Mouse (Mus musculus) midbrain, embryonic 15.5 days (tissue): ENCODE data around the gene Jmjd6. TPM values are rescaled to one million over a fixed set of nuclear protein-coding genes. Genes with fewer than 3 reads are reported as not detected.

Source experiments
- ATAC-seq: fragments of 200-750 bp; cut with Nextera tagmentation; replicated peaks from 2 replicates; pipeline ENCODE4 v1.8.0; 2017; ENCODE audit warnings: moderate TSS enrichment
- H3K27ac ChIP-seq: fragments of 300-500 bp; sonication (generic); 2 replicates; pipeline ENCODE4 v1.5.1; 2015; ENCODE audit warnings: mild to moderate bottlenecking, inconsistent platforms
- H3K27me3 ChIP-seq: fragments of 300-500 bp; sonication (generic); replicated peaks from 2 replicates; pipeline ENCODE4 v1.6.1; 2015; ENCODE audit warnings: inconsistent platforms
- H3K36me3 ChIP-seq: fragments of 300-500 bp; sonication (generic); replicated peaks from 2 replicates; pipeline ENCODE4 v1.6.1; 2015; ENCODE audit warnings: inconsistent platforms
- H3K4me1 ChIP-seq: fragments of 300-500 bp; sonication (generic); 2 replicates; pipeline ENCODE4 v1.6.1; 2015; ENCODE audit warnings: inconsistent platforms
- H3K4me2 ChIP-seq: fragments of 300-500 bp; sonication (generic); 2 replicates; pipeline ENCODE4 v1.6.1; 2015; ENCODE audit warnings: inconsistent platforms, mild to moderate bottlenecking, moderate library complexity
- H3K4me3 ChIP-seq: fragments of 300-500 bp; sonication (generic); 2 replicates; pipeline ENCODE4 v1.5.1; 2015; ENCODE audit warnings: mild to moderate bottlenecking, inconsistent platforms
- H3K9ac ChIP-seq: fragments of 300-500 bp; sonication (generic); 2 replicates; pipeline ENCODE4 v1.6.1; 2015; ENCODE audit warnings: mild to moderate bottlenecking, inconsistent platforms
- H3K9me3 ChIP-seq: fragments of 300-500 bp; sonication (generic); 2 replicates; pipeline ENCODE4 v1.6.1; 2016; ENCODE audit warnings: inconsistent platforms
- WGBS: fragments of 180-500 bp; shearing (Covaris S2); methylation state at CpG from one replicate; pipeline ENCODE4 v1.1.7; 2015; ENCODE audit warnings: mixed read lengths; 5-methylcytosine and 5-hydroxymethylcytosine counted together
- polyA plus RNA-seq: library from polyadenylated mRNA; unstranded; fragments of >200 nt; fragmentation: Nextera tagmentation; extraction: Ambion mirVana; gene quantifications from 2 replicates; pipeline ENCODE4 v1.2.1, GENCODE M21; 2015

Gene Jmjd6
- polyA plus RNA-seq, 1 experiment from 2014 or later = 75.1 TPM

GRCm38 (mm10) chr11:116817567-116817966 lies 25.7 kb downstream of the Jmjd6 start:
- WGBS = 95% methylated on average over 5 of the region's 5 CpGs
- no peak overlapping the region for H3K27ac ChIP-seq
- H3K9ac ChIP-seq = no peak overlapping the region
- no peaks in the 10 kb centered on the region for H3K36me3 ChIP-seq
- H3K4me3 ChIP-seq = no peak overlapping the region
- H3K4me1 ChIP-seq = peaks cover 34% of the 10 kb centered on the region
- H3K27me3 ChIP-seq = no peaks in the 10 kb centered on the region
- H3K9me3 ChIP-seq = no peaks in the 10 kb centered on the region
- ATAC-seq = no peak
- no peak overlapping the region for H3K4me2 ChIP-seq

DNA sequence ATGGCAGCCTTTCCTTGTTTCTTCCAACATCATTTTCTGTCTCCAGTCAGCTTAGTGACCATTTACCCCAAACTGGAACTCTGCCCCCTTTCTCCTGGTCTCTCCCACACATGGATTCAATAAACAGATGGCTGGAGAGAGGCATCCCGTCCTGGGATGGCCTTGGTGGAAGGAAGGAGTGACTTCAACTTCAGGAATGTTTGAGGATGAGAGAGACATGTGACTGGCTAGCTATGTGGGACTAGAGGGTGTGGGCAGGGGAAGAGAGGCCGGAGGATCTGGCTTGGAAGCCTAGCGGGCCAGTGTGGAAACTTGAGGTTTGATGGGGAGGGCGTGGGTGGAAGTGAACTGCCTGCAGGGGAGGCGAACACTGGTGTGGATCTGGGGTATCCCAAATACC lies 26.5 kb downstream of the Jmjd6 start:
- H3K4me3 ChIP-seq = no peak overlapping the region
- H3K4me1 ChIP-seq = peaks cover 35% of the 10 kb centered on the region
- H3K9me3 ChIP-seq = no peaks in the 10 kb centered on the region
- no peak overlapping the region for H3K4me2 ChIP-seq
- no peaks in the 10 kb centered on the region for H3K36me3 ChIP-seq
- no peak overlapping the region for H3K27ac ChIP-seq
- no peaks in the 10 kb centered on the region for H3K27me3 ChIP-seq
- 97% methylated on average over 5 of the region's 5 CpGs for WGBS
- no peak for ATAC-seq
- H3K9ac ChIP-seq = no peak overlapping the region

DNA sequence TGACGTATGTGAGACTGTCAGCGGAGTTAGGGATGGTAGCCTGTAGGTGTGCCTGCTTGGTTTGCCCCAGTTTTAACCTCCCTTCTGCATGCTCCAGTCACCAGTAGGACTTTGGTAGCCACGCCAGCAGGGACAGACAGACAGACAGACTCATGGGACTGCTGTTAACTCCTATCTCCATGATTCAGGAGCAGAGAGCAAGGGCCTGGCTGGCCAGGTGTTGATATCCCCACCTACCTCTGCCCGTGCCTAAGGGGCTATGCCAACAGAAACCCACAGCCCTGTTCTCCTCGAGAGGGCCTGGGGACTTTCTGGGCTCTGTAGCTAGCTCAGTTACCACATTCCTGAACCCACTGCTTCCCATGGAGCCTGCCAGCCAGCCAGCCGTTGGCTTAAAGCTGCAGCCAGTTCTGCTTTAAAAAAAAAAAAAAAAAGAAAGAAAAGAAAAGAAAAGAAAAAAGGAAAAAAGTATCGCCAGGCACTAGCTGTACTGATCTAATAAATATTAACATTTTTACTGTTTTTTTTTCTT lies 28.3 kb downstream of the Jmjd6 start:
- Histone ChIP-seq H3K4me3 (no peak overlapping the region), H3K9ac (no peak overlapping the region; the same call in 1 of the 2 replicates), H3K27me3 (no peaks in the 10 kb centered on the region), H3K27ac (peak overlapping the region; percentile 98), H3K4me2 (peak overlapping the region; percentile 9; the same call in 1 of the 2 replicates), H3K36me3 (no peaks in the 10 kb centered on the region), H3K9me3 (no peaks in the 10 kb centered on the region), H3K4me1 (peaks cover 52% of the 10 kb centered on the region)
- no peak for ATAC-seq
- WGBS = 22% methylated on average over 7 of the region's 7 CpGs

GRCm38 (mm10) chr11:116814076-116814883 lies 29.0 kb downstream of the Jmjd6 start:
- no peaks in the 10 kb centered on the region for H3K27me3 ChIP-seq
- WGBS = 7% methylated on average over 20 of the region's 20 CpGs
- no peak overlapping the region for H3K4me3 ChIP-seq
- ATAC-seq = no peak
- H3K27ac ChIP-seq = peak overlapping the region; percentile 98
- no peaks in the 10 kb centered on the region for H3K9me3 ChIP-seq
- no peaks in the 10 kb centered on the region for H3K36me3 ChIP-seq
- peak overlapping the region; percentile 9; the same call in 1 of the 2 replicates for H3K4me2 ChIP-seq
- peaks cover 53% of the 10 kb centered on the region for H3K4me1 ChIP-seq
- no peak overlapping the region; the same call in 1 of the 2 replicates for H3K9ac ChIP-seq

DNA sequence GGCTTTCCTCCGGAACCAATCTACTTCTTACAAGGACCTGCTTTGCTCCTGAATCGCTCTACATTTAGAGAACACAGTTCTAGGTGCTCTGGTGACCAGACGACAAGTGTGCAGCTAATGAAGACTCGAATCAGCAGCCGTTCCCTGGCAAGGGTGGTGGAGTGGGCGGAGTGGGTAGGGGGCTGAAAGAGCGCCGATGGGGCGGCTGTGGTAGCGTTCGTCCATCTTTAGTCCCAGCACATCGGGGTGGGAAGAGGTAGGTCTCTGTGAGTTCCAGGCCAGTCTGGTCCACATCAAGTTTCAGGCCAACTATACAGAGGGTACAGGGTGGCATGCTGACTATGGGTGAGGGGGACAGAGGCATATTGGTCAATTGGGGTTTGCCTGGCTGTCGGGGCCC lies 29.6 kb downstream of the Jmjd6 start:
- Histone ChIP-seq H3K9ac (no peak overlapping the region), H3K4me3 (no peak overlapping the region), H3K9me3 (no peaks in the 10 kb centered on the region), H3K27ac (peak overlapping the region; percentile 98), H3K27me3 (no peaks in the 10 kb centered on the region), H3K4me1 (peaks cover 58% of the 10 kb centered on the region), H3K36me3 (no peaks in the 10 kb centered on the region), H3K4me2 (no peak overlapping the region)
- ATAC-seq = no peak
- 63% methylated on average over 13 of the region's 13 CpGs for WGBS

DNA sequence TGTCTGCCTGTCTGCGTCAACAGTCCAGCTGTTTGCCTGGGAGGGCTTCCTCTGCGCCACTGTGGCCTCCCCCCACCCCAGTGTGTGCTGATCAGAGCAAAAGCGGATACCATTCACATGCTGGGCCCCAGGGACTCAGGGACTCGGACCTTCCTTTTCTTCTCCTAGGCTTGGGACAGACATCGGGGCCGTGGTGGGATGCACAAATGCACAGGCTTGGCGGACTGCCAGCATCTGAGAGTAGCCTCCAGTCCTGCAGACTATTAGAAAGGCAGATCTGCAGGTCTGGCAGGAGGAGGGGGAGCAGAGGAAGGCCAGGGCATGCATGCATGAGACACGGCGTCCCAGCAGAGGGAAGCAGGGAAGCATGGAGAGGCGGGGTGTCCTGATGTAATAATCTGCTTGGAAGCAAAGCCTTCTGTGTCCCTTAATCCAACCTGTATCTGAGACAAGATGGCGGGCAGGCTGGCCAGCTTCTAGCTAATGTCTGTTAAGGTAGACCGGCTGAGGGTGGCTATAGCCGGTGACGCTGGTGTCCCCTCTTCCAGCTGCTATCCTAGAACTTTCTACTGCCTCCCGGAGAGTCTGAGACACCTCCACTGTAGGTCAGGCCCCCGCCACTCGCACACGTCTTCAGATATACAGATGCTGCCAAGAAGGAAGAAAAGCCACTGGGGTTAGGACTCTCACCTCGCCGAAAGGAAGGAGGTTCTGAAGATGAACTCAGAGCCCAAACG lies 30.3 kb downstream of the Jmjd6 start:
- ATAC-seq = peak; percentile 28; the same call in 1 of the 2 replicates
- Histone ChIP-seq H3K9ac (no peak overlapping the region), H3K4me2 (no peak overlapping the region)

GRCm38 (mm10) chr11:116810983-116811901 lies 32.0 kb downstream of the Jmjd6 start:
- peak; percentile 95 for ATAC-seq
- Histone ChIP-seq H3K9ac (peak overlapping the region; percentile 60), H3K9me3 (no peaks in the 10 kb centered on the region), H3K4me2 (peak overlapping the region; percentile 62), H3K36me3 (no peaks in the 10 kb centered on the region), H3K27me3 (no peaks in the 10 kb centered on the region), H3K4me3 (peak overlapping the region; percentile 32), H3K4me1 (peaks cover 68% of the 10 kb centered on the region), H3K27ac (peak overlapping the region; percentile 98)
- WGBS = 2% methylated on average over 29 of the region's 32 CpGs

More for the DNA sequence above, 30.3 kb downstream of the Jmjd6 start:
- no peaks in the 10 kb centered on the region for H3K36me3 ChIP-seq
- peak overlapping the region; percentile 98 for H3K27ac ChIP-seq
- peaks cover 63% of the 10 kb centered on the region for H3K4me1 ChIP-seq
- no peak overlapping the region for H3K4me3 ChIP-seq
- WGBS = 32% methylated on average over 21 of the region's 21 CpGs
- H3K9me3 ChIP-seq = no peaks in the 10 kb centered on the region
- no peaks in the 10 kb centered on the region for H3K27me3 ChIP-seq

DNA sequence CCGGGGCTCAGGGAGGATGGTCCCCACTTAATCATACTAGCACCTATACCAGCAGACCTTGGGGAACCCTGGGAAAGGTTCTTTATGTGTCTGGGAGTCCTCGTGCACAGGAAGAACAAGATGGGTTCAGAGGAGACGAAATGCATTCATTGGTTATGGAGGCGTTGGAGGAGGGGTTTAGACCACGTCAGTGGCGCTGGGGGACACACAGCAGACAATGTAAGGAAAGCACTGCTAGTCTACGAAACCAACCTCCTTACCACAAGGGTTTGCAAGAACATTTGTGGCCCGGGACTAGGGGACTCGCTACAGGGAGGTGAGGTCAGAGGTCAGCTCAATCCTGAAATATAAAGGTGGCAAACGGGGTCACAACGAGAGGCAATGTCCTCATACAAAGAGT lies 32.7 kb downstream of the Jmjd6 start:
- H3K4me3 ChIP-seq = peak overlapping the region; percentile 32
- H3K27me3 ChIP-seq = no peaks in the 10 kb centered on the region
- no peaks in the 10 kb centered on the region for H3K9me3 ChIP-seq
- H3K9ac ChIP-seq = peak overlapping the region; percentile 60
- ATAC-seq = peak; percentile 27
- H3K4me2 ChIP-seq = peak overlapping the region; percentile 62
- no peaks in the 10 kb centered on the region for H3K36me3 ChIP-seq
- H3K4me1 ChIP-seq = peaks cover 67% of the 10 kb centered on the region
- H3K27ac ChIP-seq = peak overlapping the region; percentile 98
- WGBS = 29% methylated on average over 11 of the region's 11 CpGs

GRCm38 (mm10) chr11:116809520-116809919 lies 33.7 kb downstream of the Jmjd6 start:
- no peaks in the 10 kb centered on the region for H3K27me3 ChIP-seq
- 86% methylated on average over 8 of the region's 8 CpGs for WGBS
- no peak overlapping the region for H3K9ac ChIP-seq
- no peak overlapping the region for H3K4me2 ChIP-seq
- H3K4me1 ChIP-seq = peaks cover 59% of the 10 kb centered on the region
- H3K9me3 ChIP-seq = no peaks in the 10 kb centered on the region
- peak overlapping the region; percentile 98; the same call in 1 of the 2 replicates for H3K27ac ChIP-seq
- H3K36me3 ChIP-seq = no peaks in the 10 kb centered on the region
- no peak overlapping the region for H3K4me3 ChIP-seq
- ATAC-seq = no peak

- Histone ChIP-seq H3K27ac (0 out of 2 replicates have a peak overlapping the region, but pooled peaks have one; percentile 40), H3K9me3 (no peaks in the 10 kb centered on the region), H3K27me3 (no peaks in the 10 kb centered on the region), H3K36me3 (no peaks in the 10 kb centered on the region), H3K4me3 (no peak overlapping the region), H3K4me1 (peaks cover 53% of the 10 kb centered on the region), H3K4me2 (no peak overlapping the region), H3K9ac (no peak overlapping the region)
- no peak for ATAC-seq
- 77% methylated on average over 11 of the region's 11 CpGs for WGBS
Observed at GRCm38 (mm10) chr11:116808811-116809395, 34.3 kb downstream of the Jmjd6 start.

DNA sequence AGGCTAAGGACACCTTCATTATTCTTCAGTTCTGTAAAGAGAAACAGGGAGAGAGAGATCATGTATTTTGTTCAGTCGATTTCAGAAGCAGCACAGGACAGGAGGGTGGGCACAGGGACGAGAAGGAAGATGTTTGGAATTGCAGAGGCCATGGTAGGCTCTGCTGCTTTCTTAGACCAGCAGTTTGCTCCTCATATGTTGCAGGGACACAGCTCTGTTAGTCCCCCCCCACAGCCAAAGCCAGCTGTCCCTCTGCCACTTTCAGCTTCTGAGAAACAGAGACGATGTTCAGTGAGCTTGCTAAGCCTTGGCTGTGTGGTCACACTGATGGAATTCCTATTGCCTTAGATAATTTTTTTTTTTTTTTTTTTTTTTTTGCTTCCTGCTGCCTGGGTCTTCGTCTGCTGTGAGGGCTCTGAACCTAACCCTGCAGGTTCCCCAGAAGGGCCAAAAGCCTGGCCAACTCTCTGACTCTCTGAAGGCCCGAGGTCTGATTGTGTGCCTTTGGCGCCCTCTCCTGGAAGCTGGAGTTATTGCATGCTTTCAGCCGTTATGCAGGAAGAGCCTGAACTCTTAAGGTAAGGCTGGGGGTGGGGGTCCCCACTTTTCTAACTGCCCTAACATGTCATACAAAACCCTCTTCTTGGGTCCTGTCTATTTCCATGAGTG lies 35.2 kb downstream of the Jmjd6 start:
- H3K4me1 ChIP-seq = peaks cover 44% of the 10 kb centered on the region
- WGBS = 23% methylated on average over 7 of the region's 7 CpGs

More for the DNA sequence above, 35.2 kb downstream of the Jmjd6 start:
- no peak overlapping the region for H3K4me3 ChIP-seq
- H3K27ac ChIP-seq = peak overlapping the region; percentile 48; the same call in 1 of the 2 replicates
- no peak for ATAC-seq
- H3K9me3 ChIP-seq = no peaks in the 10 kb centered on the region
- H3K9ac ChIP-seq = no peak overlapping the region
- no peaks in the 10 kb centered on the region for H3K27me3 ChIP-seq
- H3K4me2 ChIP-seq = no peak overlapping the region
- H3K36me3 ChIP-seq = no peaks in the 10 kb centered on the region
